Mouse (Mus musculus): ENCODE data around the gene Nol9. TPM values are rescaled to one million over a fixed set of nuclear protein-coding genes. Genes with fewer than 3 reads are reported as not detected.
A peak's percentile ranks its signal among the peaks of the same experiment; 100 is the strongest.

Gene Nol9
- polyA plus RNA-seq, 1 experiment: 18.1 TPM

DNA sequence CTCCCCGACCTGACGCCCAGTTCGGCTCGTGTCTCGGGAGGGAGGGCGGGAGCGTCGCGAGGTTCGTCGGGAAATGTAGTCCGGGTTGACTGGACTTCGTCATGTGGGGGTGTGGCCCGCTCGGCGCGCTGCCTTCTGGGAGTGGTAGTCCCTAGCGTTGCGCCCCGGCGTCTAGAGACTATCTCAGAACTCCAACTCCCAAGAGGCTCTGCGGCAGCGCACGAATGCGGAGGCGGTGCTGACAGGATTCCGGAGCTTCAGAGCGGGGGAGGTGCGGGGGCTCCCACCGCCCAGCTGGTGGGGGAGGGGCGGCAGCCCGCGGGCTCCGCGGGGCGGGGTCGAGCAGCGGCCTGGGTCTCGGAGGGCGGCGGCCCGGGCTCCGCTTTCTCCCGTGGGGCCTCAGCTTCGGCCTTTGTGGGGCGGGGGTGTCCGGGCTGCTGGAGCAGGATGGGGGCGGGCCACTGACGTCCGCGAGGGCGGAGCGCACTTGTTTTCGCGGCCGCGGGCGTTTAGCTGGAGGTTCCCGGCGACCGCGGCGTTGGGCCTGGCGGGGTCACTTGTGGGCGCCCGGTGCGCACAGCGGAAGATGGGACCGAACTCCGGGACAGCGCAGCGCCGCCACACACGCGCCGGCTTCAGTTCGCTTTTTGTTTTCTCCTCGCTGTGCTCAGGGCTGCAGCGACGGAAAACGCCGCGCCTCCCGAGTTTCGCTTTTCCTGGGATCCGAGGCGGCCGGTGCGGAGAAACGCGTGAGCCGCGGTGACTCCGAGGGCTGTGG lies 42.8 kb upstream of the Nol9 start, which contains the start of gene Phf13:
Gene Phf13, minus strand, starts transcription at position 86 of the 778 bp plus-strand sequence.
- peak within 1 kb of the TSS; percentile 93 for H3K4me3 ChIP-seq (ENCODE audit: insufficient read depth, low read depth, low read length)
- peaks cover 8% of the 10 kb centered on the region; the same call in 1 of the 2 replicates for H3K4me1 ChIP-seq (ENCODE audit: control insufficient read depth, insufficient read depth, low read length)
- peak; percentile 99 for DNase-seq
- WGBS: under 1% methylated on average over 94 of the region's 94 CpGs
- peak within 1 kb of the TSS; percentile 90 for H3K27ac ChIP-seq (ENCODE audit: insufficient read depth, low read depth, low read length)
- no peaks in the 10 kb centered on the region; the same call in 1 of the 2 replicates for H3K27me3 ChIP-seq (replicated peaks; ENCODE audit: control insufficient read depth, insufficient read depth, low read length)
- TF ChIP-seq POLR2A (IDR thresholded peaks at IDR 0.05; ENCODE audit: low read depth, low read length) (peak; percentile 13), CTCF (conservative IDR thresholded peaks at IDR 0.05; ENCODE audit: insufficient read depth, insufficient read length, low read depth, low read length) (no peak)
- H3K36me3 ChIP-seq (ENCODE audit: control insufficient read depth, insufficient read depth, low read length): no peaks in the 10 kb centered on the region

DNA sequence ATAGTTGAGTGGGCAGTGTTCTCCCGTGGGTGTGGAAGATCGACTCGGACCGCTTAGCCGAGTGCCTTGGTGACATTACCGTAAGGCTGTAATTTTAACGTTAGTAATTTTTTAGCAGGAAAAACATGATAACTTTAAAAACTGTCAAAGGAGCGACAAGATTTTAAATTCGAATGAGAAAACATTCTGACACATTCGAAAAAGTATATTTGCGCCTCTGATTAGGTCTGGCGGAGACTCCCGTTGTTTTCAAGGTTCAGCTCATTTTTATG lies 42.2 kb upstream of the Nol9 start:
- no peaks in the 10 kb centered on the region; the same call in 1 of the 2 replicates for H3K27me3 ChIP-seq (replicated peaks; ENCODE audit: control insufficient read depth, insufficient read depth, low read length)
- 2% methylated on average over 13 of the region's 13 CpGs for WGBS
- TF ChIP-seq CTCF (conservative IDR thresholded peaks at IDR 0.05; ENCODE audit: insufficient read depth, insufficient read length, low read depth, low read length): no peak
- no peak for TF ChIP-seq POLR2A (IDR thresholded peaks at IDR 0.05; ENCODE audit: low read depth, low read length)

DNA sequence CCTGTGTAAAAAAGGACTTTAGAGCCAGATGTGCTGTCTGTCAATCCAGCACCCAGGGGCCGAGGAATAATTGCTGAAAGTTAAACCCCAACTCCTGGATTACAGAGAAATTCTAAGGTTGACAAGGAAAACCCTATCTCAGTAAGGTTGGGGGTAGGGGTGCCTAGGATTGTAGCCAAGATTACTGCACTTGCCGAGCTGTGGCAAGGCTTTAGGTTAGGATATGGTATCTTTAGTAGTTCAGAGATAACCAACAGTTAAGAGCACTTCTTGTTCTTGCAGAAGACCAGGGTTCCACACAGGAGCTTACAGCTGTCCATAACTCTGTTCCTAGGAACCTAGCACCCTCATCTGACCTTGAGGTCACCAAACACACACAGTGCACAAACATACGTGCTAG lies 41.4 kb upstream of the Nol9 start:
- Histone ChIP-seq H3K36me3 (ENCODE audit: control insufficient read depth, insufficient read depth, low read length) (no peaks in the 10 kb centered on the region), H3K27me3 (replicated peaks; ENCODE audit: control insufficient read depth, insufficient read depth, low read length) (no peaks in the 10 kb centered on the region; the same call in 1 of the 2 replicates), H3K4me1 (ENCODE audit: control insufficient read depth, insufficient read depth, low read length) (peaks cover 8% of the 10 kb centered on the region; the same call in 1 of the 2 replicates), H3K27ac (ENCODE audit: insufficient read depth, low read depth, low read length) (no peak overlapping the region), H3K4me3 (ENCODE audit: insufficient read depth, low read depth, low read length) (no peak overlapping the region)
- WGBS: 63% methylated on average over 3 of the region's 3 CpGs
- TF ChIP-seq CTCF (conservative IDR thresholded peaks at IDR 0.05; ENCODE audit: insufficient read depth, insufficient read length, low read depth, low read length) (no peak), POLR2A (IDR thresholded peaks at IDR 0.05; ENCODE audit: low read depth, low read length) (no peak)
- no peak for DNase-seq

More for the DNA sequence above, 42.2 kb upstream of the Nol9 start:
- Histone ChIP-seq H3K4me3 (ENCODE audit: insufficient read depth, low read depth, low read length) (peak overlapping the region; percentile 77), H3K27ac (ENCODE audit: insufficient read depth, low read depth, low read length) (peak overlapping the region; percentile 90), H3K4me1 (ENCODE audit: control insufficient read depth, insufficient read depth, low read length) (peaks cover 8% of the 10 kb centered on the region; the same call in 1 of the 2 replicates), H3K36me3 (ENCODE audit: control insufficient read depth, insufficient read depth, low read length) (no peaks in the 10 kb centered on the region)
- DNase-seq: no peak

DNA sequence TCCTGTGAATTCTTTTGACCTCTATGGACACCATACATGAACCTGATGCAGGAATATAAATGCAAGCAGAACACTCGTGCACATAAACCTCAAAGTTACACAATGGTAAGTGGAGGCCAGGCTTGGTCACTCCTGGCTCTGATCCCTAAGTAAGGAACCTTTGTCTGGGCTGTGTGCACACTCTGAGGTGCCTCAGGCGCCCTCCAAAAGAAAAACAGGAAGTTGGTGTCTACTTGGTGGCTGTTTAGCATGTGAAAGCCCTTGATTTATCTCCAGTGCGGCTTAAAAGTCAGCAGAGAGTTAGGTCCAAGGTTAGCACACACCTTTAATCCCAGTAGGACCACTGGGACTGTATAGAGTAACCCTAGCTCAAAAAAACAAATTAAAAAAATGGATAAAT lies 39.6 kb upstream of the Nol9 start:
- WGBS: 69% methylated on average over 3 of the region's 3 CpGs
- Histone ChIP-seq H3K4me1 (ENCODE audit: control insufficient read depth, insufficient read depth, low read length) (peaks cover 5% of the 10 kb centered on the region; the same call in 1 of the 2 replicates), H3K27me3 (replicated peaks; ENCODE audit: control insufficient read depth, insufficient read depth, low read length) (no peaks in the 10 kb centered on the region; the same call in 1 of the 2 replicates), H3K36me3 (ENCODE audit: control insufficient read depth, insufficient read depth, low read length) (no peaks in the 10 kb centered on the region), H3K27ac (ENCODE audit: insufficient read depth, low read depth, low read length) (no peak overlapping the region), H3K4me3 (ENCODE audit: insufficient read depth, low read depth, low read length) (no peak overlapping the region)
- no peak for TF ChIP-seq POLR2A (IDR thresholded peaks at IDR 0.05; ENCODE audit: low read depth, low read length)
- TF ChIP-seq CTCF (conservative IDR thresholded peaks at IDR 0.05; ENCODE audit: insufficient read depth, insufficient read length, low read depth, low read length): no peak
- DNase-seq: no peak

DNA sequence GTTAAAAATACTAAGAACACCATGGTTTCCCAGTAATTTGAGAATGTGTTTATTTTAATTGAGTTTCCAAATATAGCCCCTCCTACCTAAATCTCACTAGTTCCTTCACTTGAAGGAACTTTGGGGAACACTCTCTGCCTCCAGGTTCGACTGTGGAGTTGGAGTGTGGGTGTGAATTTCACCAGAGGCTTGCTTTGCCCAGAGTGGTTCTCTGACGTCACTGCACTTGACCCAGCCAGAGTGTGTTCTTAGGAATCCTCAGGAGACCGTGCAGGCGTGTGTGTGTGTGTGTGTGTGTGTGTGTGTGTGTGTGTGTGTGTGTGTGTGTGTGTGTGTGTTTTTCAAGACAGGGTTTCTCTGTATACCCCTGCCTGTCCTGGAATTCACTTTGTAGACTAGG lies 38.2 kb upstream of the Nol9 start:
- 36% methylated on average over 4 of the region's 4 CpGs for WGBS
- no peak for TF ChIP-seq CTCF (conservative IDR thresholded peaks at IDR 0.05; ENCODE audit: insufficient read depth, insufficient read length, low read depth, low read length)
- no peak for TF ChIP-seq POLR2A (IDR thresholded peaks at IDR 0.05; ENCODE audit: low read depth, low read length)
- Histone ChIP-seq H3K36me3 (ENCODE audit: control insufficient read depth, insufficient read depth, low read length) (no peaks in the 10 kb centered on the region), H3K27me3 (replicated peaks; ENCODE audit: control insufficient read depth, insufficient read depth, low read length) (no peaks in the 10 kb centered on the region), H3K27ac (ENCODE audit: insufficient read depth, low read depth, low read length) (no peak overlapping the region), H3K4me3 (ENCODE audit: insufficient read depth, low read depth, low read length) (no peak overlapping the region), H3K4me1 (ENCODE audit: control insufficient read depth, insufficient read depth, low read length) (peaks cover 4% of the 10 kb centered on the region; the same call in 1 of the 2 replicates)
- no peak for DNase-seq

DNA sequence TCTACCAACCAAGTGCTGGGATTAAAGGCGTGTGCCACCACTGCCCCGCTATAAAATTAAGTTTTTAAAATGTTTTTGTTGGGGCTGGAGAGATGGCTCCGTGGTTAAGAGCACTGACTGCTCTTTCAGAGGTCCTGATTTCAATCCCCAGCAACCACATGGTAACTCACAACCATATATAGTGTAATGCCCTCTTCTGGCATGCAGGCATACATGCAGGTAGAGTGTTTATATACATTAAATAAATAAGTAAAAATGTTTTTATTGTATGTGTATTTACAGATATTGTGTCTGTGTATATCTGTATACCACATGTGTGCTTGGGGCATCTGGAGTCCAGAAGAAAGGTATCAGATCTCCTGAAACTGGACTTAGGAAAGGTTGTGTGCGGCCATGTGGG lies 37.8 kb upstream of the Nol9 start:
- 74% methylated on average over 4 of the region's 4 CpGs for WGBS
- no peaks in the 10 kb centered on the region for H3K27me3 ChIP-seq (replicated peaks; ENCODE audit: control insufficient read depth, insufficient read depth, low read length)
- no peak for TF ChIP-seq CTCF (conservative IDR thresholded peaks at IDR 0.05; ENCODE audit: insufficient read depth, insufficient read length, low read depth, low read length)
- TF ChIP-seq POLR2A (IDR thresholded peaks at IDR 0.05; ENCODE audit: low read depth, low read length): no peak
- no peak overlapping the region for H3K27ac ChIP-seq (ENCODE audit: insufficient read depth, low read depth, low read length)
- no peak overlapping the region for H3K4me3 ChIP-seq (ENCODE audit: insufficient read depth, low read depth, low read length)
- DNase-seq: no peak
- peaks cover 4% of the 10 kb centered on the region; the same call in 1 of the 2 replicates for H3K4me1 ChIP-seq (ENCODE audit: control insufficient read depth, insufficient read depth, low read length)
- H3K36me3 ChIP-seq (ENCODE audit: control insufficient read depth, insufficient read depth, low read length): no peaks in the 10 kb centered on the region

DNA sequence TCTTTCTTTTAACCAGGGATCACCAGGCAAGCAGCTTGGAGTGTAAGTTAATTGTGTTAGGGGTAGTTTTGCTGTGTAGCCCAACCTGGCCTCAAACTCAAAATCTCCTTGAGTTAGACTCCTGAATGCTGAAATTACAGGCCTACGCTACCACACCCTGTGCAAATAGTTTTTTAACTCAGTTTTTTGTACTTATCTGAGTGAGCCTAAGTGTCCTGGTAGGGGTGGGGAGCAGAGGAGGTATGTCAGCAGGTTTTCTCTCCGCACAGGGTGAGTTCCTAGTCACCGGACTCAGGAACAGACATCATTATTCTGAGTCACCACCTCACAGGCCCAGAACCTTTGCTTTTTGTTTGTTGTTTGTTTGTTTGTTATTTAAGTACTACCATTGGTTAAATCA lies 37.1 kb upstream of the Nol9 start:
- DNase-seq: no peak
- H3K4me1 ChIP-seq (ENCODE audit: control insufficient read depth, insufficient read depth, low read length): peaks cover 4% of the 10 kb centered on the region; the same call in 1 of the 2 replicates
- 97% methylated on average over 3 of the region's 3 CpGs for WGBS
- H3K36me3 ChIP-seq (ENCODE audit: control insufficient read depth, insufficient read depth, low read length): no peaks in the 10 kb centered on the region
- H3K4me3 ChIP-seq (ENCODE audit: insufficient read depth, low read depth, low read length): no peak overlapping the region
- TF ChIP-seq POLR2A (IDR thresholded peaks at IDR 0.05; ENCODE audit: low read depth, low read length): no peak
- TF ChIP-seq CTCF (conservative IDR thresholded peaks at IDR 0.05; ENCODE audit: insufficient read depth, insufficient read length, low read depth, low read length): no peak
- no peaks in the 10 kb centered on the region for H3K27me3 ChIP-seq (replicated peaks; ENCODE audit: control insufficient read depth, insufficient read depth, low read length)
- H3K27ac ChIP-seq (ENCODE audit: insufficient read depth, low read depth, low read length): no peak overlapping the region
